Mouse (Mus musculus) layer of hippocampus, adult 18-20 months (tissue): ENCODE measurements at regions not wholly inside any gene's neighbourhood (a gene's known extent, or its start where the extent isn't known, plus 50 kb on each side); places are given as distances from the start of the nearest gene placed in this dataset.
"Not testable (repeated sequence)": the region's sequence is repeated elsewhere in the genome, so short reads cannot be mapped to it uniquely, and the experiment has no call there.

Source experiments
- DNase-seq, 2 experiments: peaks; one replicate each; pipeline ENCODE4 v3.0.0; 2022; ENCODE audit warnings: low spot score in 2 of 2

- DNase-seq: no peak
These were observed 485.7 kb downstream of the Lmo7 start for GRCm38 (mm10) chr14:102215267-102215964.

GRCm38 (mm10) chr14:102212079-102212478 is 482.3 kb downstream of the Lmo7 start:
- DNase-seq: no peak

GRCm38 (mm10) chr14:102204881-102205671 is 475.3 kb downstream of the Lmo7 start:
- DNase-seq: peak in 1 of 2 experiments; percentile 61

- DNase-seq: peak; percentile 76 to 89
These were observed 469.7 kb downstream of the Lmo7 start for GRCm38 (mm10) chr14:102199430-102199829.

- no peak for DNase-seq
These were observed 461.0 kb downstream of the Lmo7 start for GRCm38 (mm10) chr14:102190786-102191185.

- peak in 1 of 2 experiments; percentile 41 for DNase-seq
These were observed 451.5 kb downstream of the Lmo7 start for GRCm38 (mm10) chr14:102181269-102181668.

GRCm38 (mm10) chr14:102171775-102172174 is 442.0 kb downstream of the Lmo7 start:
- no peak for DNase-seq

GRCm38 (mm10) chr14:102161291-102162284 is 431.8 kb downstream of the Lmo7 start:
- DNase-seq: no peak

- DNase-seq: not testable (repeated sequence)
These were observed 420.7 kb downstream of the Lmo7 start for GRCm38 (mm10) chr14:102150410-102150809.

- DNase-seq: no peak
These were observed 413.0 kb downstream of the Lmo7 start for GRCm38 (mm10) chr14:102142720-102143119.

- peak; percentile 24 to 65 for DNase-seq
These were observed 409.2 kb downstream of the Lmo7 start for GRCm38 (mm10) chr14:102138936-102139335.

GRCm38 (mm10) chr14:102118166-102118565 is 388.4 kb downstream of the Lmo7 start:
- no peak for DNase-seq

- DNase-seq: no peak
These were observed 376.4 kb downstream of the Lmo7 start for GRCm38 (mm10) chr14:102106165-102106564.

GRCm38 (mm10) chr14:102094105-102094504 is 364.3 kb downstream of the Lmo7 start:
- no peak for DNase-seq

GRCm38 (mm10) chr14:102092557-102092956 is 362.8 kb downstream of the Lmo7 start:
- no peak for DNase-seq

- no peak for DNase-seq
These were observed 319.2 kb downstream of the Lmo7 start for GRCm38 (mm10) chr14:102048932-102049331.

GRCm38 (mm10) chr14:102048485-102048884 is 318.7 kb downstream of the Lmo7 start:
- DNase-seq: no peak

- DNase-seq: no peak
These were observed 308.4 kb downstream of the Lmo7 start for GRCm38 (mm10) chr14:102038145-102038544.

GRCm38 (mm10) chr14:102037487-102037886 is 307.7 kb downstream of the Lmo7 start:
- DNase-seq: no peak

GRCm38 (mm10) chr14:102031047-102031903 is 301.5 kb downstream of the Lmo7 start:
- DNase-seq: no peak
